Mouse (Mus musculus): ENCODE data around the gene Tax1bp1. TPM values are rescaled to one million over a fixed set of nuclear protein-coding genes. Genes with fewer than 3 reads are reported as not detected.

Gene Tax1bp1
- total RNA-seq, 2 experiments from 2014 or later = 66.9 to 175 TPM

- no peak for ATAC-seq (replicated peaks; ENCODE audit: low FRiP score, low TSS enrichment, poor library complexity, severe bottlenecking)
These were observed 78.9 kb downstream of the Tax1bp1 start for GRCm38 (mm10) chr6:52792455-52792854.

- no peak for ATAC-seq (replicated peaks; ENCODE audit: low FRiP score, low TSS enrichment, poor library complexity, severe bottlenecking)
These were observed 81.7 kb downstream of the Tax1bp1 start for GRCm38 (mm10) chr6:52795029-52795841.

- ATAC-seq (replicated peaks; ENCODE audit: low FRiP score, low TSS enrichment, poor library complexity, severe bottlenecking) = no peak
These were observed 82.6 kb downstream of the Tax1bp1 start for GRCm38 (mm10) chr6:52796035-52796598.

GRCm38 (mm10) chr6:52796691-52797090 lies 83.2 kb downstream of the Tax1bp1 start:
- ATAC-seq (replicated peaks; ENCODE audit: low FRiP score, low TSS enrichment, poor library complexity, severe bottlenecking) = no peak

DNA sequence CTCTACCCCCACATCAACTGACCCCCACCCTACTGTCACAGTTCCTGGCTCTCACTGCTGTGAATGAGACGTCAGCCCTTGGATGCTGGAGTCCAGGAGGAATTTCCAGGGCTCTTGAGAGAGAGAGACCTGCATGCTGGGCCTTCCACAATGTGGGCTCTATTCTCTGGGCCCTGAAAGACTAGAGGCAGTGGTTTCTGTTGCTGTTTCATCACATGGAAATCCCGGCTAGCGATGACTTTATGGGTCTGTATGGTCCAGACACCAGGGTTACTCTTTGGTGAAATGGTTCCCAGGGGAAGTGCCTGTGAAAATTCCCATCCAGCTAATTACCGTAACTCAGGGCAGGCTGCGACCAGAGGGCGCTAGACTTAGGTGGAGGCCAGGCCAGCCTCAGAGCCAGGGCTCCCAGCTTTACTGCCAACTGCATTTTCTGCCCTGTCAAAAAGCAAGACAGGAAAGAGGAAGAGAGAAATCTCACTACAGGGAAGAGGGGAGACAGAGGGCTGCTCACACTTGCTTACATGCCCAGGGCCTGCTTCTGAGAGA lies 83.8 kb downstream of the Tax1bp1 start:
- ATAC-seq (replicated peaks; ENCODE audit: low FRiP score, low TSS enrichment, poor library complexity, severe bottlenecking) = no peak

- ATAC-seq (replicated peaks; ENCODE audit: low FRiP score, low TSS enrichment, poor library complexity, severe bottlenecking) = no peak
These were observed 88.7 kb downstream of the Tax1bp1 start for GRCm38 (mm10) chr6:52802181-52802580.

DNA sequence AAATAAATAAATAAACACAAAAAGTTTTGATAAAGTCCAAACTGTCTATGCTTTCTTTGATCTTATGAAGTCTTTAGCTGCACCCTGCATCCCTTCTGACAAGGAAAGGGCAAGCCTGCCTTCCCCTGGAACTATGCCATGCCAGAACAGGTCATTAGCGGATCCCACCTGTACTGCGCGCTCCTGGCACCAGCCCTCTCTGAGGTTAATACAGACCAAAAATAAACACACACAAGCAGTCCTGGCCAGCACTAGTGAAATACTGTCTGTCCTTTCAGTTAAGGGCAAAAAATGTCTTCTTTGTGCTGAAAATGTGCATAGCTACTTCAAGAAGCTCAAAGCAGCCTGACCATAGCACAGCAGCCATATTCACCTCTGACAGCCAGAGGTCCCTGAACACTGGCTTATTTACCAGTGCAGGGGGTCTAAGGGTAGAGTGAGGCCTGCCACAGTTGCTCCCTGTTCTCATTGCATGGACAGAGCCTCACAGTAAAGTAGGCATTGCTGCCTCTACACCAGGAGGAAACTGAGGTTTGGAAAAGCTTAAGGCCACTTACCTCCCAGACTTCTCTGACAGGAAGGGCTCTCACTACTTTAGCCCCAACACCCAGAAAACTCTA lies 91.8 kb downstream of the Tax1bp1 start:
- no peak for ATAC-seq (replicated peaks; ENCODE audit: low FRiP score, low TSS enrichment, poor library complexity, severe bottlenecking)

Other genes with a start within 250 kb of the Tax1bp1 start
- gene Hibadh, start 73.3 kb upstream of the Tax1bp1 start, total RNA-seq (2014; fragmentation: Nextera tagmentation) = 50.1 and 72.1 TPM in 2 replicates
- gene Hibadh, start 73.3 kb upstream of the Tax1bp1 start, total RNA-seq (2017) = 54.8 and 58.5 TPM in 2 replicates

Measured in megakaryocyte-erythroid progenitor cell, adult 5-6 weeks (primary cell).